In genomic region chr17:70892288-70893096, GRCm38 (mm10) we compare ENCODE assay signal across 16 mouse cellular contexts. TPM values are rescaled to one million over a fixed set of nuclear protein-coding genes. Genes with fewer than 3 reads are reported as not detected.
DNase-seq lines count a peak whose midpoint lies in the region; ATAC-seq and TF ChIP-seq lines count a peak whose summit lies in the region.
"Had no signal": no experiment of that assay in that cellular context is flagged by ENCODE, and none has a peak within 500 bp of the region (broad histone marks: within the 10 kb centered on the region; RNA-seq: fewer than 3 reads in every experiment).

No protein-coding gene starts in this region.

- DNase-seq in cerebellum, postnatal 10 days: peak; percentile 36 to 44
- DNase-seq in cerebellum, adult 18-20 months: no peak
- peak; percentile 49 for DNase-seq in kidney, postnatal 0 days (ENCODE audit: low spot score)
- DNase-seq in kidney, adult 18-20 months: no peak
- DNase-seq in embryo, embryonic 10 days (ENCODE audit: low spot score): peak; percentile 46
- peak; percentile 56 for DNase-seq in mesoderm, embryonic 11.5 days (ENCODE audit: low read depth, low spot score)
- DNase-seq: cerebellum, adult 11 months; lung, postnatal 4 days; retina, postnatal 1 day; spleen, adult 18-20 months had no signal

- no peaks in the 10 kb centered on the region for H3K27me3 ChIP-seq in kidney, postnatal 0 days (ENCODE audit: insufficient read depth, low read length)
- H3K27me3 ChIP-seq: embryonic facial prominence, embryonic 15.5 days; liver, embryonic 15.5 days had no signal

- H3K4me3 ChIP-seq in kidney, postnatal 0 days (replicated peaks; ENCODE audit: low read depth, low read length): no peak overlapping the region
- H3K4me3 ChIP-seq: embryonic facial prominence, embryonic 15.5 days; liver, embryonic 15.5 days had no signal

- H3K4me1 ChIP-seq in kidney, postnatal 0 days (replicated peaks; ENCODE audit: insufficient read depth, low read length): no peaks in the 10 kb centered on the region
- H3K4me1 ChIP-seq: liver, embryonic 15.5 days had no signal

- TF ChIP-seq CTCF in kidney, postnatal 0 days (IDR thresholded peaks at IDR 0.05; ENCODE audit: low read depth): no peak

- H3K4me2 ChIP-seq in kidney, postnatal 0 days (ENCODE audit: low read length): peak overlapping the region; percentile 21; the same call in 1 of the 2 replicates
- H3K4me2 ChIP-seq: embryonic facial prominence, embryonic 15.5 days; liver, embryonic 15.5 days had no signal

- H3K36me3 ChIP-seq in kidney, postnatal 0 days (ENCODE audit: insufficient read depth, low read length): no peaks in the 10 kb centered on the region
- H3K36me3 ChIP-seq: embryonic facial prominence, embryonic 15.5 days; G1E; liver, embryonic 15.5 days had no signal

- no peak for ATAC-seq in kidney, postnatal 0 days (replicated peaks; ENCODE audit: low FRiP score, low read depth)
- ATAC-seq in megakaryocyte progenitor cell, adult 5-6 weeks (replicated peaks; ENCODE audit: poor library complexity): no peak
- ATAC-seq in CD4-positive, CD25-positive, alpha-beta regulatory T cell, adult 4 months: no peak
- ATAC-seq: activated CD4-positive, CD25-positive, alpha-beta regulatory T cell, adult 4 months had no signal

- 20% methylated on average over 15 of the region's 15 CpGs for WGBS in kidney, postnatal 0 days

- H3K27ac ChIP-seq in kidney, postnatal 0 days: no peak overlapping the region
- H3K27ac ChIP-seq: embryonic facial prominence, embryonic 15.5 days; liver, embryonic 15.5 days had no signal

- H3K9ac ChIP-seq in kidney, postnatal 0 days (ENCODE audit: low read depth, low read length): no peak overlapping the region
- H3K9ac ChIP-seq: embryonic facial prominence, embryonic 15.5 days; liver, embryonic 15.5 days had no signal

- H3K9me3 ChIP-seq in kidney, postnatal 0 days (replicated peaks; ENCODE audit: low read length): no peaks in the 10 kb centered on the region
- H3K9me3 ChIP-seq: embryonic facial prominence, embryonic 15.5 days; G1E; liver, embryonic 15.5 days had no signal

RNA-seq across cellular contexts. Expression of gene Tgif1, which starts 39.1 kb away (rescaled TPM):
- 74.9 and 78.9 TPM in 2 replicates for polyA plus RNA-seq in kidney, postnatal 0 days (2015; fragmentation: Nextera tagmentation; extraction: Ambion mirVana)
- total RNA-seq in megakaryocyte progenitor cell, adult 5-6 weeks (2015): 77.5 and 85.6 TPM in 2 replicates
- total RNA-seq in megakaryocyte progenitor cell, adult 5-6 weeks (2017): 47.0 and 53.9 TPM in 2 replicates
- 10 to 100 TPM; 57.4 to 72.4 TPM for polyA plus RNA-seq in CD4-positive, CD25-positive, alpha-beta regulatory T cell, adult 4 months (2017; shearing (Covaris generic))

Comparison
In these comparisons a context has a peak if more than half of its experiments do, and no peak if none do; other contexts are left out.
1. DNase-seq: peak in cerebellum, postnatal 10 days (2 of 2), kidney, postnatal 0 days (single experiment), embryo, embryonic 10 days (single experiment) and mesoderm, embryonic 11.5 days (single experiment); none in cerebellum, adult 18-20 months (0 of 2) and kidney, adult 18-20 months (single experiment).